Mouse (Mus musculus) heart, postnatal 14 days (tissue): ENCODE results near the gene Rnf225. TPM values are rescaled to one million over a fixed set of nuclear protein-coding genes. Genes with fewer than 3 reads are reported as not detected.
A peak's percentile ranks its signal among the peaks of the same experiment; 100 is the strongest.
"Not testable (repeated sequence)": the region's sequence is repeated elsewhere in the genome, so short reads cannot be mapped to it uniquely, and the experiment has no call there.

Source experiments
- DNase-seq, 2 experiments: peaks; one replicate each; pipeline ENCODE4 v3.0.0; 2021 to 2022
- intact Hi-C: fragments of 180-260 bp; cut with DNase I; formaldehyde crosslinking; loops from one replicate; pipeline ENCODE4 v1.15.1; 2025
- long read RNA-seq, 2 experiments: library from polyadenylated mRNA; stranded (forward); transcript quantifications; one replicate each; pipeline ENCODE4 v2.0.0; 2021
- total RNA-seq, 2 experiments: library from RNA; stranded (reverse); gene quantifications; 2 replicates each; pipeline ENCODE4 v1.2.3; 2021

The Rnf225 gene
- total RNA-seq = under 1 TPM; 0.22 to 0.29 TPM
- long read RNA-seq, experiment 1 = 0 reads
- long read RNA-seq, experiment 2 = 0 reads

GRCm38 (mm10) chr7:12927191-12927680, at the start of gene Rnf225:
Gene Rnf225 (plus strand): TSS chr7:12927416.
- intact Hi-C loops = no loop called here
- DNase-seq = peak in 1 of 2 experiments; percentile 18

- intact Hi-C loops = loop anchor here (2.0 to 5.0 kb wide), 2 partner anchors 15 to 43 kb away; no protein-coding TSS in a partner anchor
- no peak for DNase-seq
These were observed 47.2 kb upstream of the Rnf225 start for GRCm38 (mm10) chr7:12880036-12880435.

- not testable (repeated sequence) for DNase-seq
- intact Hi-C loops = loop anchor here (2.0 to 5.0 kb wide), 2 partner anchors 14 to 43 kb away; no protein-coding TSS in a partner anchor
These were observed 46.7 kb upstream of the Rnf225 start for GRCm38 (mm10) chr7:12880497-12880896.

GRCm38 (mm10) chr7:12880911-12881660, 46.1 kb upstream of the Rnf225 start, which contains the start of gene Zfp128:
Gene Zfp128 (plus strand): TSS chr7:12881177.
- DNase-seq = peak; percentile 93 to 95
- intact Hi-C loops = loop anchor here (2.0 to 5.0 kb wide), 2 partner anchors 14 to 44 kb away; no protein-coding TSS in a partner anchor

GRCm38 (mm10) chr7:12886563-12887266, 40.5 kb upstream of the Rnf225 start:
- intact Hi-C loops = no loop called here
- no peak for DNase-seq

- DNase-seq = no peak
- intact Hi-C loops = no loop called here
These were observed 39.6 kb upstream of the Rnf225 start for GRCm38 (mm10) chr7:12887585-12887984.

- intact Hi-C loops = no loop called here
- DNase-seq = no peak
These were observed 36.3 kb upstream of the Rnf225 start for GRCm38 (mm10) chr7:12890928-12891327.

- no peak for DNase-seq
These were observed 35.9 kb upstream of the Rnf225 start for GRCm38 (mm10) chr7:12891334-12891733.

GRCm38 (mm10) chr7:12897655-12898410, 29.4 kb upstream of the Rnf225 start, which contains the start of gene Zscan22:
Gene Zscan22 (plus strand): TSS chr7:12897815.
- peak; percentile 87 to 92 for DNase-seq
- intact Hi-C loops = no loop called here

More at GRCm38 (mm10) chr7:12891334-12891733, 35.9 kb upstream of the Rnf225 start:
- intact Hi-C loops = no loop called here

GRCm38 (mm10) chr7:12901517-12901916, 25.7 kb upstream of the Rnf225 start:
- intact Hi-C loops = loop anchor here (10.0 kb wide), 1 partner anchor 383 kb away; no protein-coding TSS in a partner anchor
- DNase-seq = no peak

- intact Hi-C loops = loop anchor here (10.0 kb wide), 1 partner anchor 381 kb away; no protein-coding TSS in a partner anchor
- DNase-seq = no peak
These were observed 23.6 kb upstream of the Rnf225 start for GRCm38 (mm10) chr7:12903623-12904022.

- DNase-seq = no peak
- intact Hi-C loops = loop anchor here (10.0 kb wide), 1 partner anchor 380 kb away; no protein-coding TSS in a partner anchor
These were observed 22.1 kb upstream of the Rnf225 start for GRCm38 (mm10) chr7:12905146-12905545.

- intact Hi-C loops = loop anchor here (10.0 kb wide), 1 partner anchor 375 kb away; no protein-coding TSS in a partner anchor
- peak; percentile 70 to 86 for DNase-seq
These were observed 17.7 kb upstream of the Rnf225 start for GRCm38 (mm10) chr7:12909498-12909962.

GRCm38 (mm10) chr7:12910181-12910668, 17.0 kb upstream of the Rnf225 start:
- peak; percentile 57 to 71 for DNase-seq
- intact Hi-C loops = loop anchor here (2.0 kb wide), 2 partner anchors 99 to 135 kb away; no protein-coding TSS in a partner anchor

GRCm38 (mm10) chr7:12913556-12913955, 13.7 kb upstream of the Rnf225 start:
- DNase-seq = peak in 1 of 2 experiments; percentile 11
- intact Hi-C loops = no loop called here

- DNase-seq = not testable (repeated sequence)
- intact Hi-C loops = loop anchor here (5.0 kb wide), 1 partner anchor 42 kb away; no protein-coding TSS in a partner anchor
These were observed 6.7 kb upstream of the Rnf225 start for GRCm38 (mm10) chr7:12920495-12920894.

GRCm38 (mm10) chr7:12921318-12921704, 5.9 kb upstream of the Rnf225 start:
- DNase-seq = no peak
- intact Hi-C loops = loop anchor here (5.0 kb wide), 1 partner anchor 41 kb away; no protein-coding TSS in a partner anchor

- peak; percentile 97 to 98 for DNase-seq
- intact Hi-C loops = loop anchor here (2.0 to 5.0 kb wide), 2 partner anchors 27 to 40 kb away; no protein-coding TSS in a partner anchor
These were observed 5.3 kb upstream of the Rnf225 start, which contains the start of gene Rps5 for GRCm38 (mm10) chr7:12921705-12922465. Gene Rps5 (plus strand): TSS chr7:12922290.
